Comparison of ENCODE assay signal across 24 mouse cellular contexts in genomic region chr2:127323667-127324066, GRCm38 (mm10). TPM values are rescaled to one million over a fixed set of nuclear protein-coding genes. Genes with fewer than 3 reads are reported as not detected.
A peak's percentile ranks its signal among the peaks of the same experiment; 100 is the strongest.
DNase-seq lines count a peak whose midpoint lies in the region.
"Had no signal": no experiment of that assay in that cellular context is flagged by ENCODE, and none has a peak within 500 bp of the region (broad histone marks: within the 10 kb centered on the region; RNA-seq: fewer than 3 reads in every experiment).

No protein-coding gene starts in this region.

- DNase-seq in heart, adult 11 months = peak; percentile 58
- no peak for DNase-seq in heart, postnatal 14 days
- peak; percentile 21 for DNase-seq in thymus, postnatal 14 days
- DNase-seq in thymus, postnatal 10 days (ENCODE audit: low spot score in 2 of 2) = no peak
- peak; percentile 56 for DNase-seq in induced T-regulatory cell, adult 2 months (ENCODE audit: low read depth)
- no peak for DNase-seq in neural tube, embryonic 10.5 days (ENCODE audit: extremely low spot score, low spot score)
- DNase-seq in heart, postnatal 25 days (ENCODE audit: low spot score) = no peak
- DNase-seq: adrenal gland, adult 8-10 months; B cell, adult 2 months; cerebellum, adult 8-10 months; cerebellum, postnatal 25 days; gastrocnemius, postnatal 25 days; heart, adult 18-20 months; kidney, adult 2 months; layer of hippocampus, postnatal 36 days; lung, embryonic 14.5 days; lung, postnatal 14 days; midbrain, embryonic 14.5 days; right cerebral cortex, adult 18-20 months; thymus, postnatal 25 days had no signal

- intact Hi-C loops in heart, postnatal 14 days (cut with DNase I) = no loop called here
- intact Hi-C loops in heart, postnatal 25 days (cut with DNase I) = no loop called here

RNA-seq across cellular contexts. Expression of gene Dusp2, which starts 12.3 kb away (rescaled TPM):
- total RNA-seq in heart, postnatal 14 days (2021) = 1 to 10 TPM; 1.0 to 4.0 TPM
- under 1 TPM; 0.31 to 0.49 TPM for total RNA-seq in heart, postnatal 25 days (2021)

RNA-seq across cellular contexts. Expression of gene Astl, which starts 14.8 kb away (rescaled TPM):
- total RNA-seq in heart, postnatal 14 days (2021) = not detected
- total RNA-seq in heart, postnatal 25 days (2021) = not detected
- total RNA-seq: adrenal gland, adult 8-10 months; adrenal gland, postnatal 4 days; gastrocnemius, postnatal 25 days; heart, adult 18-20 months; layer of hippocampus, postnatal 36 days; left cerebral cortex, postnatal 10 days; MEL had no signal

RNA-seq across cellular contexts. Expression of gene Adra2b, which starts 39.3 kb away (rescaled TPM):
- 1 to 10 TPM; 1.4 to 1.9 TPM for total RNA-seq in heart, postnatal 14 days (2021)
- under 1 TPM; 0.61 to 0.88 TPM for total RNA-seq in heart, postnatal 25 days (2021)
- total RNA-seq: MEL; monocyte, adult 5-6 weeks had no signal

RNA-seq across cellular contexts. Expression of gene Stard7, which starts 53.6 kb away (rescaled TPM):
- total RNA-seq in heart, postnatal 14 days (2021) = 100 to 1,000 TPM; 163 to 165 TPM
- total RNA-seq in heart, postnatal 25 days (2021) = 100 to 1,000 TPM; 152 to 167 TPM

Comparison
In these comparisons a context has a peak if more than half of its experiments do, and no peak if none do; other contexts are left out.
1. DNase-seq: peak in heart, adult 11 months (single experiment), thymus, postnatal 14 days (single experiment) and induced T-regulatory cell, adult 2 months (single experiment); none in heart, postnatal 14 days (0 of 2), thymus, postnatal 10 days (0 of 2), neural tube, embryonic 10.5 days (single experiment) and heart, postnatal 25 days (single experiment).